10 mouse cellular contexts compared by ENCODE assay signal in genomic region chr10:14734285-14734684, GRCm38 (mm10). TPM values are rescaled to one million over a fixed set of nuclear protein-coding genes. Genes with fewer than 3 reads are reported as not detected.
DNase-seq lines count a peak whose midpoint lies in the region.
"Had no signal": no experiment of that assay in that cellular context is flagged by ENCODE, and none has a peak within 500 bp of the region (broad histone marks: within the 10 kb centered on the region; RNA-seq: fewer than 3 reads in every experiment).

No protein-coding gene starts in this region.

- peak; percentile 8 to 41 for DNase-seq in heart, adult 18-20 months
- DNase-seq in heart, adult 11 months, result no peak
- DNase-seq in thymus, postnatal 0 days (ENCODE audit: low spot score), result peak; percentile 7
- DNase-seq in thymus, postnatal 10 days (ENCODE audit: low spot score in 2 of 2), result no peak
- peak; percentile 71 for DNase-seq in embryo, embryonic 10 days (ENCODE audit: low spot score)
- peak; percentile 38 for DNase-seq in layer of hippocampus, adult 9-11 months
- peak; percentile 31 for DNase-seq in retina, postnatal 7 days (ENCODE audit: low read depth, low spot score)
- DNase-seq in yolk sac, embryonic 10.5 days (ENCODE audit: low spot score), result no peak

RNA-seq across cellular contexts. Expression of gene Gje1, which starts 16.3 kb away (rescaled TPM):
- not detected for total RNA-seq in heart, adult 18-20 months (2021)
- polyA plus RNA-seq in thymus, postnatal 0 days (2015; fragmentation: Nextera tagmentation; extraction: Ambion mirVana), result not detected in 2 replicates
- polyA plus RNA-seq: intestine, embryonic 14.5 days; neural tube, embryonic 12.5 days had no signal

RNA-seq across cellular contexts. Expression of gene Nmbr, which starts 28.9 kb away (rescaled TPM):
- not detected for total RNA-seq in heart, adult 18-20 months (2021)
- polyA plus RNA-seq in thymus, postnatal 0 days (2015; fragmentation: Nextera tagmentation; extraction: Ambion mirVana), result 0.08 and 0.10 TPM in 2 replicates

RNA-seq across cellular contexts. Expression of gene Vta1, which starts 28.9 kb away (rescaled TPM):
- 10 to 100 TPM; 27.2 to 30.8 TPM for total RNA-seq in heart, adult 18-20 months (2021)
- polyA plus RNA-seq in thymus, postnatal 0 days (2015; fragmentation: Nextera tagmentation; extraction: Ambion mirVana), result 145 and 154 TPM in 2 replicates

Comparison
In these comparisons a context has a peak if more than half of its experiments do, and no peak if none do; other contexts are left out.
1. DNase-seq: peak in heart, adult 18-20 months (2 of 2), thymus, postnatal 0 days (single experiment), embryo, embryonic 10 days (single experiment), layer of hippocampus, adult 9-11 months (single experiment) and retina, postnatal 7 days (single experiment); none in heart, adult 11 months (single experiment), thymus, postnatal 10 days (0 of 2) and yolk sac, embryonic 10.5 days (single experiment).